Mouse (Mus musculus) CH12.LX (cell line): ENCODE results near the gene Gid4. TPM values are rescaled to one million over a fixed set of nuclear protein-coding genes. Genes with fewer than 3 reads are reported as not detected.

ENCODE experiments used
- DNase-seq: peaks from one replicate; pipeline ENCODE4 v3.0.0-alpha.2; 2013; ENCODE audit errors: extremely low read depth
- H3K27ac ChIP-seq: 2 replicates; pipeline ENCODE4 v1.5.1; 2012; ENCODE audit warnings: low read depth, mild to moderate bottlenecking, control low read depth, moderate library complexity; ENCODE audit not compliant: insufficient read depth
- H3K27me3 ChIP-seq: replicated peaks from 2 replicates; pipeline ENCODE3; 2012; ENCODE audit warnings: inconsistent platforms
- H3K36me3 ChIP-seq, 2 experiments: replicated peaks in 1 of 2; 2 replicates each; pipeline versions ENCODE3 to v1.6.1; 2012; ENCODE audit warnings: inconsistent platforms in 1 of 2, low read length in 1 of 2, mild to moderate bottlenecking in 1 of 2, mixed read lengths in 1 of 2, moderate library complexity in 1 of 2; ENCODE audit not compliant: control insufficient read depth in 1 of 2, insufficient read depth in 1 of 2
- H3K4me1 ChIP-seq, 2 experiments: 2 replicates each; pipeline ENCODE4 v1.6.1; 2012; ENCODE audit warnings: inconsistent platforms in 1 of 2, moderate library complexity in 1 of 2; ENCODE audit not compliant: insufficient read depth in 2 of 2, control insufficient read depth in 1 of 2
- H3K4me2 ChIP-seq: 2 replicates; pipeline ENCODE4 v1.6.1; 2012; ENCODE audit warnings: low read depth, mild to moderate bottlenecking, control low read depth; ENCODE audit not compliant: poor library complexity, insufficient read depth, severe bottlenecking
- H3K4me3 ChIP-seq, 3 experiments: fragments of 150-350 bp in 1 of 3; sonication (generic) in 1 of 3; replicated peaks in 1 of 3; 2 replicates each; pipeline versions ENCODE3 to v1.5.1; 2011 to 2012; ENCODE audit warnings: low read depth in 2 of 3, low read length in 2 of 3, mild to moderate bottlenecking in 2 of 3, moderate library complexity in 2 of 3, control low read depth in 1 of 3, improper control_type of control experiment in 1 of 3, inconsistent platforms in 1 of 3, mixed read lengths in 1 of 3; ENCODE audit not compliant: poor library complexity in 1 of 3
- H3K79me2 ChIP-seq: replicated peaks from 2 replicates; pipeline ENCODE4 v1.6.1; 2012; ENCODE audit warnings: mild to moderate bottlenecking, moderate library complexity; ENCODE audit not compliant: control insufficient read depth, poor library complexity, insufficient read depth, severe bottlenecking; ENCODE audit errors: extremely low read depth
- H3K9ac ChIP-seq: 2 replicates; pipeline ENCODE4 v1.6.1; 2012; ENCODE audit warnings: low read depth, mild to moderate bottlenecking, control low read depth, moderate library complexity; ENCODE audit not compliant: insufficient read depth
- H3K9me3 ChIP-seq: replicated peaks from 2 replicates; pipeline ENCODE3; 2012; ENCODE audit warnings: low read length, inconsistent platforms, mixed read lengths
- CHD1 ChIP-seq: IDR thresholded peaks from 2 replicates; pipeline ENCODE4 v1.6.1; 2012; ENCODE audit warnings: low read depth, low read length, improper control_type of control experiment, inconsistent platforms
- CHD2 ChIP-seq: IDR thresholded peaks from 2 replicates; pipeline ENCODE4 v1.6.1; 2011; ENCODE audit warnings: low read length, improper control_type of control experiment
- ELF1 ChIP-seq: IDR thresholded peaks from 2 replicates; pipeline ENCODE4 v1.6.1; 2014; ENCODE audit warnings: low read depth, mild to moderate bottlenecking, inconsistent platforms, low read length, improper control_type of control experiment
- ETS1 ChIP-seq: conservative IDR thresholded peaks from 2 replicates; pipeline ENCODE4 v1.6.1; 2012; ENCODE audit warnings: low read depth, mild to moderate bottlenecking, inconsistent platforms, low read length, improper control_type of control experiment, moderate library complexity
- IRF4 ChIP-seq: IDR thresholded peaks from 2 replicates; pipeline ENCODE4 v1.6.1; 2014; ENCODE audit warnings: low read depth, mild to moderate bottlenecking, inconsistent platforms, low read length, improper control_type of control experiment
- JUND ChIP-seq: conservative IDR thresholded peaks from 2 replicates; pipeline ENCODE4 v1.6.1; 2011; ENCODE audit warnings: low read depth, low read length, improper control_type of control experiment
- KAT2A ChIP-seq: IDR thresholded peaks from 2 replicates; pipeline ENCODE4 v1.6.1; 2012; ENCODE audit warnings: low read length, improper control_type of control experiment, inconsistent platforms; ENCODE audit not compliant: insufficient replicate concordance
- MAX ChIP-seq: IDR thresholded peaks from 2 replicates; pipeline ENCODE4 v1.6.1; 2011; ENCODE audit warnings: low read length, improper control_type of control experiment
- MXI1 ChIP-seq: IDR thresholded peaks from 2 replicates; pipeline ENCODE4 v1.6.1; 2011; ENCODE audit warnings: mild to moderate bottlenecking, low read depth, low read length, improper control_type of control experiment
- NRF1 ChIP-seq: IDR thresholded peaks from 2 replicates; pipeline ENCODE4 v1.6.1; 2014; ENCODE audit warnings: low read depth, mild to moderate bottlenecking, inconsistent platforms, low read length, improper control_type of control experiment, moderate library complexity
- PAX5 ChIP-seq: IDR thresholded peaks from 2 replicates; pipeline ENCODE4 v1.6.1; 2012; ENCODE audit warnings: low read length, inconsistent platforms, mixed read lengths
- POLR2A ChIP-seq: IDR thresholded peaks from 2 replicates; pipeline ENCODE4 v1.6.1; 2011; ENCODE audit warnings: low read depth, mild to moderate bottlenecking, improper control_type of control experiment, low read length
- POLR2AphosphoS2 ChIP-seq: IDR thresholded peaks from 2 replicates; pipeline ENCODE4 v1.6.1; 2011; ENCODE audit warnings: low read depth, low read length, improper control_type of control experiment
- RAD21 ChIP-seq: IDR thresholded peaks from 2 replicates; pipeline ENCODE4 v1.6.1; 2011; ENCODE audit warnings: low read depth, mild to moderate bottlenecking, low read length, improper control_type of control experiment, moderate library complexity
- TBP ChIP-seq: conservative IDR thresholded peaks from 2 replicates; pipeline ENCODE4 v1.6.1; 2011; ENCODE audit warnings: low read depth, low read length, improper control_type of control experiment
- USF1 ChIP-seq: IDR thresholded peaks from 2 replicates; pipeline ENCODE4 v1.6.1; 2014; ENCODE audit warnings: low read depth, mild to moderate bottlenecking, inconsistent platforms, low read length, improper control_type of control experiment
- USF2 ChIP-seq: conservative IDR thresholded peaks from 2 replicates; pipeline ENCODE4 v1.6.1; 2011; ENCODE audit warnings: low read depth, low read length, improper control_type of control experiment
- ZC3H11A ChIP-seq: IDR thresholded peaks from 2 replicates; pipeline ENCODE4 v1.6.1; 2012; ENCODE audit warnings: low read depth, mild to moderate bottlenecking, inconsistent platforms, low read length, improper control_type of control experiment
- ZMIZ1 ChIP-seq: IDR thresholded peaks from 2 replicates; pipeline ENCODE4 v1.6.1; 2012; ENCODE audit warnings: low read depth, mild to moderate bottlenecking, inconsistent platforms, low read length, improper control_type of control experiment
- dilution Hi-C: fragments of 300-500 bp; cut with MboI; formaldehyde crosslinking; loops from 2 replicates; pipeline ENCODE4 v1.14.3; 2020; ENCODE audit warnings: low sequenced_read_pairs; ENCODE audit not compliant: extremely low pct_unique_long_range_greater_than_20kb, extremely low pct_ligation_motif_present
- in situ Hi-C: fragments of 300-500 bp; cut with MboI; formaldehyde crosslinking; loops from 3 replicates; pipeline ENCODE4 v1.14.3; 2019; ENCODE audit warnings: low sequenced_read_pairs, low pct_ligation_motif_present, low pct_unique_long_range_greater_than_20kb, mixed read lengths
- polyA plus RNA-seq: library from polyadenylated mRNA; unstranded; fragments of >175 nt; gene quantifications from 2 replicates; pipeline ENCODE4 v1.2.1, GENCODE M21; 2012; ENCODE audit warnings: low read depth; ENCODE audit not compliant: insufficient read length
- total RNA-seq, 2 experiments: library from RNA; depleted of rRNA; stranded (reverse); fragments of 300-350 nt in 1 of 2; fragments of >200 nt in 1 of 2; gene quantifications; 2 replicates each; pipeline ENCODE4 v1.2.3; 2012 to 2014

Gene Gid4
- total and polyA plus RNA-seq, 3 experiments, result 17.0 to 23.4 (median 17.3) TPM

DNA sequence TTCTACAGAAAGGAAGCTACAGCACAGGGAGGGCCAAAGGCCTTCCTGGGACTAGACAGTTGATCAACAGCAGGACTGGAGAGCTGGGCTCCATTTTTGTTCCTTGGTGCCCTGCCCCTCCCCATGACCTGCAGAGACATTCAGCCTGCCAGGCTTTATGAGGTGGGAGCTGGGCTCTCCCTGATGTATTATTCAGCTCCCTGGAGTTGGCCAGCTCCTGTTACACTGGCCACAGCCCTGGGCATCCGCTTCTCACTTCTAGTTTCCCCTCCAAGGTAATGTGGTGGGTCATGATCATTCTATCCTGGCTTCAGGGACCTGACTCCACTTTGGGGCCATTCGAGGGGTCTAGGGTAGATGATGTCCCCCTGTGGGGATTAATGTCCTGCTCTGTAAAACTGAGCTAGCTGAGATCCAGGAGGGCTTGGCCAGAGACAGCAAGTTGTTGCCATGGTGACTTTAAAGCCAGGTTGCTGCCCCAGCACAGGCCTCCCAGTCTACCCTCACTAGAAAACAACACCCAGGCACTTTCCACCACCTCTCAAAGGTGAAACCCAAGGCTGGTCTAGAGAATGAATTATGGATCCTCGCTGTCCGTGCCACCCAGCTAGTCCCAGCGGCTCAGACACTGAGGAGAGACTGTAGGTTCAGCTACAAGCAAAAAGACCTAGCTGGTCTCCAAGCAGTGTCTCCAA is 58.9 kb downstream of the Gid4 start:
- Histone ChIP-seq H3K4me3 (no peak overlapping the region), H3K79me2 (no peaks in the 10 kb centered on the region), H3K4me2 (no peak overlapping the region), H3K4me1 (peaks cover 0 to 7% of the 10 kb centered on the region in 2 experiments; a peak in 2 of 4 replicates), H3K36me3 (peaks cover 0 to 32% of the 10 kb centered on the region in 2 experiments), H3K9me3 (no peaks in the 10 kb centered on the region), H3K27ac (no peak overlapping the region), H3K9ac (no peak overlapping the region), H3K27me3 (peaks cover 4% of the 10 kb centered on the region)
- in situ Hi-C loops, result no loop called here
- no peak for DNase-seq
- TF ChIP-seq USF2, result no peak
- 0 out of 2 replicates have a peak, but pooled peaks have one; percentile 26 for TF ChIP-seq POLR2AphosphoS2
- TF ChIP-seq, all 38 proteins: peak for 1
- dilution Hi-C loops, result no loop called here

DNA sequence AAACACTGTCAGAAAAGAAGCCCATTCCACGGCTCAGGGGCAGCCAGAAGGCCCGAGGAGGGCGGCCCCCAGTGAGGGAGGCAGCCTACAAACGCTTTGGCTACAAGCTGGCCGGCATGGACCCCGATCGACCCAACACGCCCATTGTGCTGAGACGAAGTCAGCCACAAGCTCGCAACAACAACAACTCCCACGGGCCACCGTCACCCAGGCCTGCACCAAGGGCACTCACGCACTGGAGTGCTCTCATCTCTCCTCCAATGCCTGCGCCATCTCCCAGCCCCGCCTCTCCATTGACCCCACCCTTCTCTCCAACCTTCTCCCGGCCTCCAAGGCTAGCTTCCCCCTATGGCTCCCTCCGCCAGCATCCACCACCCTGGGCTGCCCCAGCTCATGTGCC is 61.2 kb downstream of the Gid4 start:
- Histone ChIP-seq H3K79me2 (no peaks in the 10 kb centered on the region), H3K4me1 (peaks cover 0 to 7% of the 10 kb centered on the region in 2 experiments; a peak in 2 of 4 replicates), H3K9me3 (no peaks in the 10 kb centered on the region), H3K27me3 (peaks cover 25% of the 10 kb centered on the region), H3K9ac (no peak overlapping the region), H3K4me3 (no peak overlapping the region), H3K27ac (no peak overlapping the region), H3K36me3 (peaks cover 0 to 15% of the 10 kb centered on the region in 2 experiments), H3K4me2 (no peak overlapping the region)
- TF ChIP-seq POLR2A, result no peak
- no peak for TF ChIP-seq ELF1
- no peak for TF ChIP-seq PAX5
- TF ChIP-seq MXI1, result no peak
- no peak for TF ChIP-seq TBP
- no peak for TF ChIP-seq CHD2
- TF ChIP-seq ZC3H11A, result no peak
- no peak for TF ChIP-seq IRF4
- no peak for TF ChIP-seq KAT2A
- no peak for TF ChIP-seq NRF1
- TF ChIP-seq JUND, result no peak
- no peak for TF ChIP-seq POLR2AphosphoS2
- TF ChIP-seq MAX, result no peak
- no peak for TF ChIP-seq ZMIZ1
- no peak for TF ChIP-seq CHD1
- TF ChIP-seq USF1, result no peak
- no peak for TF ChIP-seq RAD21
- TF ChIP-seq ETS1, result no peak
- DNase-seq, result no peak
- dilution Hi-C loops (no loop called here), in situ Hi-C loops (no loop called here)
